Mouse (Mus musculus) olfactory bulb, adult 2 months (tissue): Measurements from ENCODE around the gene Bloc1s2. TPM values are rescaled to one million over a fixed set of nuclear protein-coding genes. Genes with fewer than 3 reads are reported as not detected.
"Not testable (repeated sequence)": the region's sequence is repeated elsewhere in the genome, so short reads cannot be mapped to it uniquely, and the experiment has no call there.

Source experiments
- H3K27ac ChIP-seq: fragments of 200-500 bp; 2 replicates; pipeline ENCODE4 v1.5.1; 2012; ENCODE audit warnings: low read depth, low read length; ENCODE audit not compliant: insufficient read depth
- H3K4me1 ChIP-seq: fragments of 200-500 bp; 2 replicates; pipeline ENCODE4 v1.6.1; 2012; ENCODE audit warnings: low read length; ENCODE audit not compliant: control insufficient read depth, insufficient read depth
- H3K4me3 ChIP-seq: fragments of 200-500 bp; 2 replicates; pipeline ENCODE4 v1.5.1; 2012; ENCODE audit warnings: mild to moderate bottlenecking, low read depth, low read length, moderate library complexity; ENCODE audit not compliant: insufficient read depth
- CTCF ChIP-seq: fragments of 200-500 bp; IDR thresholded peaks from 2 replicates; pipeline ENCODE4 v1.5.1; 2012; ENCODE audit warnings: low read depth, mild to moderate bottlenecking, low read length, moderate library complexity; ENCODE audit not compliant: insufficient read depth
- POLR2A ChIP-seq: fragments of 200-500 bp; IDR thresholded peaks from 2 replicates; pipeline ENCODE4 v1.6.1; 2012; ENCODE audit warnings: mild to moderate bottlenecking, low read depth, low read length, moderate library complexity; ENCODE audit not compliant: insufficient read depth
- WGBS: fragments of 180-500 bp; shearing (Covaris S2); methylation state at CpG from one replicate; pipeline ENCODE4 v1.1.7; 2018; 5-methylcytosine and 5-hydroxymethylcytosine counted together
- polyA plus RNA-seq: library from polyadenylated mRNA; stranded (reverse); fragments of >200 nt; gene quantifications from 2 replicates; pipeline ENCODE4 v1.2.4, GENCODE M21; 2012; ENCODE audit warnings: low replicate concordance; ENCODE audit not compliant: missing spikeins, insufficient read depth, insufficient read length

Gene Bloc1s2
- polyA plus RNA-seq, 1 experiment = not detected

DNA sequence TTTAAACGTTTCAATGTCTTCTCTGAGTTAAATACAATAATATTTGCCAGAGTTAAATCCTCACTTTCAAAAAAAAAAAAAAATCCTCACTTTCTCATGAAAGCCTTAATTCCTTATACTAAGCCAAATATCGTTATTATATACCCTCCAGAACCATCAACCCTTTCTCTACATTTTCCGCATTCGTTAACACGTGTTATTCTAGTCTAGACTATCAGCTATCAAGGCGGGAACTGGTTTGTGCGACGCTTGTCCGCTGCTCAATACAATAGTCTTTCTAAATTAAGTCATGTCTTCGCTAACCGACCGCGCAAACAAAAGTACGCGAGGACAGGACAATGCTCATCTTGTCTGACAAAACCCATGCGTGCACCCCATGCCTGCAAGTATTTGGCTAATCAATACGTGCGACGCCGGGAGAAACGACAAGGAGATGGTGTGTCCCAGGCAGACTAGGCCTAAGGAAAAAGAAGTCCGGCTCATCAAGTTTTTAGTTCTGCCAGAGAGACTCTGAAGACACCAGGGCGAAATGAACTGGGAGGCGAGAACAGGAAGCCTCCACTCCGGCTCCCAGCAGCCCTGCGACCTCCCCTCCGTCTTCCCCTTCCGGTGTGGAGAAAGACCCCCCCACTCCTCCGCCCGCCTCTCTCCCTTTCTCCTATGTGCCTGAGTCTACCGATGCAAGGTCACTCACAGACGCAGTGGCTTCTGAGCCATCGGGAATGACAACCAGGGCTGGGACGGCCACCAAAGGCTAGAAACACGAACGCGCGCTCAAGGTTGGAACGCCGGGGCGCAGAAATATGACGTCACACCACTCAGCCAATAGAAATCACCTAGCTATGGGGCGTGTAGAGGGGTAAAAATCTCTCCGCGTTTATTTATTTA is 10.9 kb downstream of the Bloc1s2 start, which contains the start of gene Cwf19l1:
Cwf19l1 (minus strand) TSS at position 805 of the 888 bp plus-strand sequence.
- peak; percentile 38; the same call in 1 of the 2 replicates for TF ChIP-seq POLR2A
- no peak for TF ChIP-seq CTCF
- Histone ChIP-seq H3K27ac (peak within 1 kb of the TSS; percentile 87), H3K4me1 (no peaks in the 10 kb centered on the region), H3K4me3 (peak within 1 kb of the TSS; percentile 90)
- WGBS = under 1% methylated on average over 45 of the region's 45 CpGs

DNA sequence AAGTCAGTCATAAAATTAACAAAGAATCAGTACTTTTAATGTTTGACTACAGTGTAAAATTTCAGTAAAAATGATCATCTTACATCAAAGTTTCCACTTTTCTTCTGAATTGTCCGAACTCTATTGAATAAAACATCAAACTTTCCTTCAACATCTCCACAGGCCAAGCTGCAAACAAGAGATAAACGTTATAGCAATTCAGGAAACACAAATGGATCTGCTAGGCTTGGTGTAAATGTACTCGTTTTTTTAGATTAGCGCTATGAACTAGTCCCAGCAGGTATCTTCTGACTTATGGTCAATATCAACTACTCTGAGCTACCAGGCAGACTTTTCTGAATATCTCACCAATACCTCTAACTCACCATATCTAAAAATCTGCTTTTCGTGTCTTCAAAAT is 13.3 kb downstream of the Bloc1s2 start:
- whole genome bisulfite sequencing = 88% methylated on average over 5 of the region's 5 CpGs
- H3K4me1 ChIP-seq = no peaks in the 10 kb centered on the region
- no peak overlapping the region for H3K27ac ChIP-seq
- no peak overlapping the region for H3K4me3 ChIP-seq
- TF ChIP-seq CTCF (no peak), POLR2A (no peak)

DNA sequence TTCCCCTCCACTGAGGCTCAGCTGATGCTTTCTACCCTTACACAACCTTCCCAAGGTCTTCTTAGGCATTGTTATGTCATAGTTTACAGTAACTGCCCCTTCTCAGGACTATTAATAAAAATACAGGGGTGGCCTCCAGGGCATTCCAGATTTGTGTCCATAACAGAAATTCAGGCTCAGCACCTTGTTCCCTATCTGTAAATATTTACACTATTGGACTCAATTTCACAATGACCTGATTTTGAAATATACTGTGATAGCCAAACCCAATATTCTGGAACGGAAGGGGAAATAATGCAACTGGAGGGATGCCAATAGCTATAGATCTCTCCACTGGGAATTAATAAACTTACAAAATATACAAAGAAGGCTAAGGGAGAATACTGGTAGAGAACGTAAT is 17.7 kb downstream of the Bloc1s2 start:
- no peak overlapping the region for H3K27ac ChIP-seq
- H3K4me3 ChIP-seq = no peak overlapping the region
- no peak for TF ChIP-seq POLR2A
- TF ChIP-seq CTCF = no peak

DNA sequence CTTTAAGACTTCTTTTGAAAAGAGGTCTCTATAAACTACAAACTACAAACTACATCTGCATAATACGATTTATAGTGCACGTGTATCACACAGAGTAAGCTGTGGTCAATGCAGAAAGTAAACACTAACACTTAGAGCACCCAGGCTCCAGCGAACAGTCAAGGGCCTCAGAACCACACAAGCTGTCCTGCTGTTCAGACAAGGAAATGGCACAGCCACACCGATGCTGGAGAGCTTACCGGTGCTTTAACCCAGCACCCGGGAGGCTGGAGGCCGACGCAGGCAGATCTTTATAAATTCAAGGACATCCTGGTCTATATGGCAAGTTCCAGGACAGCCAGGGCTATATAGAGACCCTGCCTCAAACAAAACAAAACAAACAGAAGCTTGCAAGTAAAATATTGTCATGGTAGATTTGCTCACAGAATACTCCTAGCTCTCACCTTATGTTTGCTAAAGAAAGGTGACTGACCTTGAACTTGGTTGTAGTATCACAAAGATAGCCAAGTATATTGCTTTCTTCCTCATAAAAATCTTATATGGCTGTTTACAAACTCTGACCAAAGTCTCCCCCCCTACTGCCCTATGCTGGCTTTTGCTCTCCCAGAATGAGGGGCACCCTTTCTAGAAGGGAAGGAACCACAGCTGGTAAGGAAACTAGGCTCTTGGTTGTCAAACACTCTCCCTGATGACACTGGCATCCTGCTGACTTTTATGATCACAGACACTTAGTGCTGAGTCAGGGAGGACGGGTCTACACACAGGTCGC is 18.3 kb downstream of the Bloc1s2 start:
- no peak overlapping the region for H3K27ac ChIP-seq
- no peak for TF ChIP-seq POLR2A
- no peak for TF ChIP-seq CTCF
- 96% methylated on average over 10 of the region's 10 CpGs for WGBS
- no peaks in the 10 kb centered on the region for H3K4me1 ChIP-seq
- H3K4me3 ChIP-seq = no peak overlapping the region

More for the DNA sequence above, 17.7 kb downstream of the Bloc1s2 start:
- 91% methylated on average over 2 of the region's 2 CpGs for WGBS
- H3K4me1 ChIP-seq = no peaks in the 10 kb centered on the region

DNA sequence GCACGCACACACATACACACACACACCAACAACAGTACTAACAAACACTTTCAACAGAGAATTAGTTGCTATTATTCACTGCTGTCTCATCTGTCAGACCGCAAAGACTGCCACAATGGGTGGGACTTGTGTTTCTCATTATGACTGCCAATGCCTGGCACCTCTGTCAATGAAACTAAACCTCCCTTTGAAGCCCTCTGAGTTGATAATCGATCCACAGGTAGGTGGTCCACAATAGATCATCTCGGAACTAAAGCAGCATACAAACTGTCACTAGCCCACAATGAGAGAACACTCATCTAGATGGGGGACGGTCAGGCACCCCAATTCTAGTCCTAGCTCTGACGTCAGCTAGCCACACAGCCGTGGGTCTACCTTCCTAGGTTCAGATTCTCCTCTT is 25.1 kb downstream of the Bloc1s2 start:
- H3K27ac ChIP-seq = no peak overlapping the region
- TF ChIP-seq POLR2A (no peak), CTCF (no peak)
- WGBS = 91% methylated on average over 7 of the region's 7 CpGs
- no peaks in the 10 kb centered on the region for H3K4me1 ChIP-seq
- H3K4me3 ChIP-seq = no peak overlapping the region

DNA sequence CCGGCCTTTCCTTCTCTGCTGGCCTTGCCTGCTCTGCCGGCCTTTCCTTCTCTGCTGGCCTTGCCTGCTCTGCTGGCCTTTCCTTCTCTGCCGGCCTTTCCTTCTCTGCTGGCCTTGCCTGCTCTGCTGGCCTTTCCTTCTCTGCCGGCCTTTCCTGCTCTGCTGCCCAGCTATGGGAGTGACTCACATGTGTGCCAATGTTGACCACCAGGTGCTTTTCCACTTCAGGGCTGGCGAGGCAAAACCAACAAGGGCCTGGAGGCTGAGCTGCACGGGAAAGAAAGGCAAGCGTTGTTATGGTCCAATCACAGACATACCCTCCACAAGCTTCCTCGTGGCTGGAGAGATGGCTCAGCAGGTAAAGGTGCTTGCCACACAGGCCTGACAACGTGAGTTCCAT is 25.6 kb downstream of the Bloc1s2 start:
- WGBS = 93% methylated on average over 9 of the region's 9 CpGs
- not testable (repeated sequence) for H3K27ac ChIP-seq, H3K4me3 ChIP-seq, H3K4me1 ChIP-seq

DNA sequence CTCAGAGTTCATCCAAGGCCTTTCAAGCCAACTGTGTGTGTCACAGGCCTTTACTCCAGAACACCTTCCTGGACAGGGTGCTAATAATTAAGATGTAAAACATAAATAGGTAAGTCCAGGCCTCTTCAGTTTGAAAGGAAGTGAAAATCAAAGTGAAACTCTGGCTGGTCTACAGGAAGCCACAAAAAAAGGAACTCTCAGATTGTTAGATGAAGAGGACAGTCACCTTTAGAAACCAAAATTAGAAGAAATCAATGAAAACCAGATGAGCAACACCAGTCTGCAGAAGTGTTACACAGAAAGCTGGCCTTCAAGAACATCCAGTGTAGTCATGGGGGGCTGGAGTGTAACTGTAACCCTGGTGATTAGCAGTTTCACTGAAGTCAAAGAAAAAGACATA is 28.5 kb downstream of the Bloc1s2 start:
- no peak overlapping the region for H3K4me3 ChIP-seq
- no peaks in the 10 kb centered on the region for H3K4me1 ChIP-seq
- no peak overlapping the region for H3K27ac ChIP-seq
- TF ChIP-seq CTCF (no peak), POLR2A (no peak)

DNA sequence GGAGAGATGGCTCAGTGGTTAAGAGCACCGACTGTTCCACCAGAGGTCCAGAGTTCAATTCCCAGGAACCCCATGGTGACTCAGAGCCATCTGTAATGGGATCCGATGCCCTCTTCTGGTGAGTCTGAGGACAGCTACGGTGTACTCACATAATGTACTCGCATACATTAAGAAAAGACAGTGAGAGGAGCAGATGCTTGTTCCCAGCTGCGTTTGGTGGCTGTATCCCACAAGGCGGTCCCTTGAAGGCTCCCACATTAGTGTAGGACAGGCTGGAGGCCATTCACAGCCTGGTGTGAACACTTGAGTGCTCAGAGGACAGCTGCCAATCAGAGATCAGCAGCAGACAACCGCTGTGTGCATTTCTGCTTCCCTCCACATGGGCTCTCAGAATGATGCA is 34.5 kb downstream of the Bloc1s2 start:
- WGBS = 59% methylated on average over 7 of the region's 7 CpGs

DNA sequence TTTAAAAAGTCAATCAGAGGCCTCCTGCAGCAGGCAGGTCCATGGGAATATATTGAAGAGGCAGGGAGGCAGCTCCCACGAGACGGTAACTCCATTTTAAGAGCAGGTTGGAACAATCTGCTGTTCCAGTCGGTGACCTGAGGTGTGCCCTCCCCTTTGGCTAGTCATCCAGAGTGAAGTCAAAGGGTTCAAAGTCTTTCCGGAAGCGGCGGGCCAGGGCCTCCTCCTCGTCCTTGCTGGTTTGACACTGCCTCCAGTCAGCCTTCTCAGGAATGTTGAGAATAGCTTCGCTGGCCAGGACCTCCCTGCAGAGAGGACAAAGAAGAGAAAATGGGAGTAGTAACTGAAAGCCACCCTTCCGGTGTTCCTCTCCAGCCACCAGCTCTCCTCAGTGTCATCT is 35.9 kb downstream of the Bloc1s2 start:
- no peak overlapping the region for H3K27ac ChIP-seq
- no peak overlapping the region for H3K4me3 ChIP-seq
- WGBS = 87% methylated on average over 9 of the region's 9 CpGs
- TF ChIP-seq CTCF (no peak), POLR2A (no peak)
- H3K4me1 ChIP-seq = no peaks in the 10 kb centered on the region

More for the DNA sequence above, 34.5 kb downstream of the Bloc1s2 start:
- TF ChIP-seq CTCF = no peak
- no peak for TF ChIP-seq POLR2A
- no peak overlapping the region for H3K27ac ChIP-seq
- H3K4me3 ChIP-seq = no peak overlapping the region
- no peaks in the 10 kb centered on the region for H3K4me1 ChIP-seq
